Mouse (Mus musculus) liver, adult 2 months (tissue): ENCODE data around the gene Urb2.

ENCODE experiments used
- CTCF ChIP-seq: fragments of 200-500 bp; IDR thresholded peaks from 2 replicates; pipeline ENCODE4 v1.5.1; 2011; ENCODE audit warnings: low read depth, low read length, control low read depth
- POLR2A ChIP-seq: fragments of 200-500 bp; IDR thresholded peaks from 2 replicates; pipeline ENCODE4 v1.6.1; 2011; ENCODE audit warnings: low read length, control low read depth; ENCODE audit not compliant: insufficient read depth; ENCODE audit errors: extremely low read depth

DNA sequence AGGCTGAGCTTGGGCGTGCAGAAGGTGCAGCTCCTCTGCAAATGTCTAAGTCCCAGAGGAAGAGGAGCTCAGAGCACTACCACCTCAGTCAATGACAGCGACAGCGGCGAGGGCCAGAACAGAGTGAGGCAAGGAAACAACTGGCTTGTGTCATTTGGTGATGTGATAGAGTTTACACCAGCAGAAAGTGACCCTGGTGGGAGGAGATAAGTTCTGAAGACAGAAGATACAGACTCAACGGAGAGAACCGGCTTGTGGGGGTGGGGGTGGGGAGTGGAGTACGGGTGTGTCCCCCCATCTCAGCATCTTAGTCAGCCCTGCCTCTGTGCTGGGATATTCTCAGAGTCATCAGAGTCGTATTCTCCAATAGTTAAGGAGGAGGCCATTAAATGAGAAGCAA lies 56.1 kb downstream of the Urb2 start:
- TF ChIP-seq CTCF (no peak), POLR2A (no peak)
